Mouse (Mus musculus) B cell, adult (primary cell): ENCODE data around the gene Etv4. TPM values are rescaled to one million over a fixed set of nuclear protein-coding genes. Genes with fewer than 3 reads are reported as not detected.

ENCODE experiments used
- total RNA-seq: library from RNA; stranded (reverse); gene quantifications from 4 replicates; pipeline ENCODE4 v1.2.4, GENCODE M21; 2023; ENCODE audit not compliant: inconsistent age

Etv4 gene
- total RNA-seq, result not detected in 4 replicates

DNA sequence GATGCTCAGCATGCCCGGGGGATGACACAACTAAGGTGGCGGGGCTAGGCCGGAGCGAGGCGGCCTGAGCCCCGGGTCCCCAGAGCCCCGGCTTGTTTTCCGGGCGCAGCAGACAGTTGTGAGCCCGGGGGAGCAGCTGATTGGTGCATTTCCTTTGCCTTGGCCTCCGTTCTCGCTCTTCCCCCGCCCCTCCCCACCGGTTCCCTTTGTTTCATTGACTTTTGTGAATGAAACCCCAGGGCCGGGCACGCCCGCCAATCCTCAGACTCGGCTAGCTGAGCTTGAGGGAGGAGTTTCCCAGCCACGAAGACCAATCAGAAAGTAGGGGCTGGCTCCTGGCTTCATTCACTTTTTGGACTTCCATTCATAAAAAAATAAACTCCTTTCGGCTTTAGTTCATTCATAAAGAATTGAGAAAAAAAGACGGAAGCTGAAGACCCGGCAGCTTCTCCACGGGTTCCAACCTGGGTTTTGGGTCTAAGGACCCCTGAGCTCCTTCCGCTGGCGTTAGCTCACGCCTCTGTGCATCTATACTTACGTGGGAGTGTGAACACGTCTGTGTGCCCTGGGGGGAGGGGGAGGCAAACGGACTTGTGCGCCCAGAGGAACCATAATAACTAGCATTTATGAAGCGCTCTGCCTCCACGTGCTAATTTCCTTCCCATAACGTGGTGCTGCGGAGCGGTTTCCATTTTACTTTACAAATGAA lies at the start of gene Etv4:
Etv4 (minus strand) TSS at position 229 of the 709 bp plus-strand sequence.

GRCm38 (mm10) chr11:101732518-101733440 lies 52.4 kb downstream of the Etv4 start, which contains the start of gene Dhx8:
TSS of gene Dhx8 (plus strand) at chr11:101732919.

Other genes with a start within 250 kb of the Etv4 start
- 5.5 to 9.9 TPM (median 7.5 TPM) in 4 replicates for gene Brca1, start 233.4 kb downstream of the Etv4 start, total RNA-seq
- gene Nbr1, start 233.2 kb downstream of the Etv4 start, total RNA-seq, result 124 to 157 TPM (median 143 TPM) in 4 replicates
- 4.3 to 5.8 TPM (median 5.2 TPM) in 4 replicates for gene Tmem106a, start 203.1 kb downstream of the Etv4 start, total RNA-seq
- gene Gm11634, start 186.1 kb downstream of the Etv4 start, total RNA-seq, result not detected in 4 replicates
- 42.9 to 60.2 TPM (median 48.0 TPM) in 4 replicates for gene Rdm1, start 158.2 kb downstream of the Etv4 start, total RNA-seq
- gene Arl4d, start 119.8 kb downstream of the Etv4 start, total RNA-seq, result 1.7 to 2.8 TPM (median 2.2 TPM) in 4 replicates
- 75.8 to 87.1 TPM (median 80.4 TPM) in 4 replicates for gene Dhx8, start 52.5 kb downstream of the Etv4 start, total RNA-seq
- gene Meox1, start 109.0 kb upstream of the Etv4 start, total RNA-seq, result 0.64 to 1.0 TPM (median 0.83 TPM) in 4 replicates
- not detected in 4 replicates for gene Sost, start 181.6 kb upstream of the Etv4 start, total RNA-seq
- not detected in 4 replicates for gene Cfap97d1, start 198.9 kb upstream of the Etv4 start, total RNA-seq
- gene Dusp3, start 201.6 kb upstream of the Etv4 start, total RNA-seq, result 28.7 to 32.8 TPM (median 30.5 TPM) in 4 replicates
- gene Mpp3, start 243.1 kb upstream of the Etv4 start, total RNA-seq, result not detected in 4 replicates